Mouse (Mus musculus) c-Kit-positive CD71-negative TER-119-negative erythroid progenitor cells, embryonic 14.5 days (primary cell): ENCODE results near the gene Fam189a2.

Source experiments
- DNase-seq: peaks from one replicate; pipeline ENCODE4 v3.0.0-alpha.2; 2013; ENCODE audit warnings: low read depth

The Fam189a2 gene

DNA sequence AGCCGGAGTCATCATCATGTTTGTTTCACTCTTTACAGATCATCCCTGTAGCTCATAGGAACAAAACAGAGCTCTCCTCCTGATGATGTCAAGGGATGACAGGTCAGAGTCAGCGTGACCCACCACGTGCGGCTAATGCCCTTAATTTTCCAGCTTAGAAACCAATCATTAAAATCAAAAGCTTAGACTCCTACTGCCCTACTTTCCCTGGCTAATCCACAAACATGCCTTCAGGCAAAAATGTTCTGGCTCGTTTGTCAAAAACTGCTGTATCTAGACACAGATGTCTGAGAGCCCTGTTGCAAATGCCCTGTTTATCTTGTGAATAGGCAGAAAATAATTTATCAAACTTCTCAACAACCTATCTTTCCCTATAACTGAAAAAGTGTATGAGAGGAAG lies 4.9 kb downstream of the Fam189a2 start:
- DNase-seq, result no peak

GRCm38 (mm10) chr19:24024667-24025066 lies 6.2 kb downstream of the Fam189a2 start:
- DNase-seq, result no peak

GRCm38 (mm10) chr19:24024131-24024530 lies 6.7 kb downstream of the Fam189a2 start:
- no peak for DNase-seq

DNA sequence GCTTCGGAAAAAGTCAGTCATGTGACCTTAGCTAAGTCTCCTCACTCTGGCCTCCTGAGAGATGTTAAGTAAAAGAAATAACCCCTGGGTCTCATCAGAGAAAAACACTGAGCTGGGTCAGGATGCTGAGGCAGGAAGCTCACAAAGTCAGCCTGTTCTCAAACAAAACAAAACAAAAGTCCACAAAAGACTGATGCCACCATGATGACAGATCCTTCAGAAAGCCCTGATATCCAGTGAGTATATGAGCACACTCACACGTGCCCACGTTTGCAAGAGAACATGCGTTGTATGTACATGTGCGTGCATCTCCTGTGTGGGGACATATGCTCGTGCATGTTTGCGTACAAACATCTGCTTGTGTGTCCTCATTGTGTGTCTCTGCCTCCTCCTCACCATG lies 7.5 kb downstream of the Fam189a2 start:
- no peak for DNase-seq

- no peak for DNase-seq
These were observed 8.0 kb downstream of the Fam189a2 start for GRCm38 (mm10) chr19:24022771-24023170.

GRCm38 (mm10) chr19:24022301-24022700 lies 8.5 kb downstream of the Fam189a2 start:
- no peak for DNase-seq

GRCm38 (mm10) chr19:24020736-24021135 lies 10.1 kb downstream of the Fam189a2 start:
- DNase-seq, result no peak

- no peak for DNase-seq
These were observed 11.2 kb downstream of the Fam189a2 start for GRCm38 (mm10) chr19:24019609-24020008.

- no peak for DNase-seq
These were observed 12.4 kb downstream of the Fam189a2 start for GRCm38 (mm10) chr19:24018396-24018795.

DNA sequence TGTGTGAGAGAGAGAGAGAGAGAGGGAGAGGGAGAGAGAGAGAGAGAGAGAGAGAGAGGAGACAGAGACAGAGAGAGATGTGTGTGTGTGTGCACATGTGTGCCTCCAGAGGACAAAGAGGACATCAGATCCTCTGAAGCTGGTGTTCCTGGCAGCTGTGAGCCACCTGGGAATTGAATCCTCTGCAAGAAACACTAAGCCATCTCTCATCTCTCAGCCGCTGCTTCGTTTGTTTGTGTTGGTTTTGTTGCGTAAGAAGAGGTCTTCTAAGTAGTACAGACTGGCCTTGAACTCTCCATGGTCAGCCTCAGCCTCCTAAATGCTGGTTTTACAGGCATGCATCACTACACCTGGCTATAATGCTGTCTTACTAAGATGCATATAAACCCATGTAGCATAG lies 12.9 kb downstream of the Fam189a2 start:
- no peak for DNase-seq

GRCm38 (mm10) chr19:24017427-24017826 lies 13.4 kb downstream of the Fam189a2 start:
- no peak for DNase-seq

DNA sequence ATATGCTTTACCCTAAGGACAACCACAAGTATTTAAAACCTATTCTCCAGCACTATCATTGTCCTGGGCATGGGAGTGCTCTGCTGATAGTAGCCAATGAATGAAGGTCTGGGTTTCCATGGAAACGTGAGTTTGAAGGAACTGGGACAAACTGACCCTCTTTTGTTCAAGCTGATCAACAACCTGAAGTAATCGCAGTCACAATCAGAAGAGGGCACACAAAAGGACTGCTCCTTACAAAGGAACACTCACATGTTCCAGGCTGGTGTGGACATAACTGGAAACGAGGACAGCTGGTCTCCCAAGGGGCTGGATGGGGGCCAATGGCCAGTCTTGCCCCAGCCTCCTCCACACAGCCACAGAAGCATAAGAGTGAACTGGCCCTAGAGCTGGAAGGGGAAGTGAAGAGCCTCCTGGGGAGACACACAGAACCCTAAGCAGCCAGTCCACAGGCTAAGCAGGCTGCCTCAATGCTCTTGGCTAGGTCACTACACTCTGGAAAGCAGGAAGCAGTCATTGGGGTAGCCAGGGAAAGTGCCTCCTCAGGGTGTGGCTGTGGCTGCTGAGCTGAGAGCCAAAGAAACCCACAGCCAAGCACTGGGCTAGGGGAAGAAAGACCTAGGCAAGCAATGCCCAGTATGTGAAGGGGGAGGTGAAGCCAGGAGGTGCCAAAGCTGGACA lies 14.0 kb downstream of the Fam189a2 start:
- no peak for DNase-seq

- DNase-seq, result no peak
These were observed 17.6 kb downstream of the Fam189a2 start for GRCm38 (mm10) chr19:24013241-24013640.

- DNase-seq, result no peak
These were observed 18.3 kb downstream of the Fam189a2 start for GRCm38 (mm10) chr19:24012479-24012878.

DNA sequence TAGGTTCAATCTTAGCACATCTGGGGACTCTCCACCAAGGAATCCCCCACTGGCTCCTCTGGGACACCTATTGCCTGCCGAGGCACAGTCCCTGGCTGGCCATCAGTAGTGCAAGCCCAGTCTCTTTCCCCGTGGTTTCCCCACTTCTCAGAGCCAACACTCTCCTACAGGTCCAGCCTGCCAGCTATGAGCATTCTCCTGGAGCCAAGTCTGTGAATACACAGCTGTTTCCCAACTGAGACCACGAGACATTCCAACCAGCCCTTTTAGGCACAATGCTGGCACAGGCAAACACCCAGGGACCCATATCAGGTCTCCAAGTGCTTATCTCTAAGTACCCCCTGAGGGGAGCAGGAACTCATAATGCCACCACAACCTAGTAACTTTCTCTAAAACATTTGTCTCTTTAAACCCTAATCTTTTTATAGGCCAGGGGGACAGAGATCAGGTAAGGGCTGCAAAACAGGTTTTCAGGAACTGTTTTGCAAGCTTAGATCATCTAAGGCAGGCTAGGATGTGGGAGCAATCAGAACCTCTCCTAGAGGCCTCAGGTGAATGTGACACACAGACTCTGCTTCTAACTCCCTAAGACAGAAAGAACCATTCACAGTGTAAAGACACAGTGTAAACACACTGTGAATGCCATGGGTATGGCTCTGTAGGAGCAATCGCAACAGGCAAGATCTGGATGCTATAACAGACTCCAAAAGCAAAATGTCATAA lies 23.0 kb downstream of the Fam189a2 start:
- DNase-seq, result no peak

- no peak for DNase-seq
These were observed 23.7 kb downstream of the Fam189a2 start for GRCm38 (mm10) chr19:24007002-24007637.

GRCm38 (mm10) chr19:23995766-23996399 lies 34.9 kb downstream of the Fam189a2 start:
- DNase-seq, result no peak

- DNase-seq, result no peak
These were observed 42.7 kb downstream of the Fam189a2 start for GRCm38 (mm10) chr19:23988166-23988565.

DNA sequence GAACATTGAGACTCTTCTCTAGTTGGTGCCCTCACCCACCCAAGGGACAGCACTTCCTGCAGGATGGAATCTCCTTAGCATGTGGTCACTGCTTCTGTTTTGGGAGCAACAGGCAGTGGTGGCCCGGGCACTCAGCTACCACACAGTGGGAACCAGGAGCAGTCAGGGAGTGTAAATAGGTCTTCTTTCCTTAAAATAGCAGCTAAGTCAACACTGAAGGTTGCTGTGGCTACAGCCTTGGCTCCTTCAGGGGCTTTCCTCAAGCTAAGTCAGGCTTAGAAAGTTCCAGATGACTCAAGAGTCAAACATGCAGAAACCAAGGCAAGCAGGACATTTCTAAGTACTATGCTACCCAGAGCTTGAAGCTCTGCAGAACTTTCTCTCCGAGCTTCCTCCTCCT lies 43.5 kb downstream of the Fam189a2 start:
- no peak for DNase-seq

- no peak for DNase-seq
These were observed 46.6 kb downstream of the Fam189a2 start for GRCm38 (mm10) chr19:23984186-23984585.

- DNase-seq, result no peak
These were observed 50.2 kb downstream of the Fam189a2 start for GRCm38 (mm10) chr19:23980598-23980997.

- no peak for DNase-seq
These were observed 52.8 kb downstream of the Fam189a2 start for GRCm38 (mm10) chr19:23977901-23978443.
